Mouse (Mus musculus): Measurements from ENCODE around the gene Faf1. TPM values are rescaled to one million over a fixed set of nuclear protein-coding genes. Genes with fewer than 3 reads are reported as not detected.

The Faf1 gene
- polyA plus RNA-seq, 1 experiment from 2014 or later: 11.1 TPM

DNA sequence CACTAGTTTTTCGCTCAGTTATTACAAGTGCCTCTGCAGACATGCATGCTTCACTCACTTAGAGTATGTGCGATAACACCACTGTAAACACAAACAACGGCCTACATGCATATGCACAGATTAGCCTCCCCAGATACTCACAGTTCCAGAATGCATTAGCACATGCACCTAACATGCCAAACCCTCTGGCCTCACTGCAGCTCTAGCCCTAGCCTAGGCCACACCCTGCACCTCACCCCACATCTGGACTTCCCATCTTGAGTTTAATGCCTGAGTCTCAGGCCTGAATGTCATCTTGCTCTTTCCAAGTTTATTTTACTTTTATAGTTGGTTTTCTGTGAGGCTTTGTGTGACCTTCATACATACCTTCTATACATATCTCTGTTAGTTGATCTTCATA is 272.9 kb downstream of the Faf1 start:
- H3K9ac ChIP-seq (ENCODE audit: low read depth, low read length): no peak overlapping the region
- H3K4me2 ChIP-seq (ENCODE audit: low read depth, low read length): no peak overlapping the region
- no peak overlapping the region for H3K4me3 ChIP-seq (ENCODE audit: low read depth, low read length)
- no peak for ATAC-seq (ENCODE audit: low read depth)
- no peak overlapping the region for H3K27ac ChIP-seq (ENCODE audit: low read length)
- H3K27me3 ChIP-seq (ENCODE audit: control insufficient read depth, insufficient read depth, low read depth, low read length): no peaks in the 10 kb centered on the region
- H3K9me3 ChIP-seq (replicated peaks; ENCODE audit: control insufficient read depth, low read length): no peaks in the 10 kb centered on the region
- H3K4me1 ChIP-seq (ENCODE audit: control insufficient read depth, low read depth, low read length): no peaks in the 10 kb centered on the region
- 82% methylated on average over 3 of the region's 3 CpGs for whole genome bisulfite sequencing (ENCODE audit: insufficient replicate concordance)
- no peaks in the 10 kb centered on the region for H3K36me3 ChIP-seq (ENCODE audit: control insufficient read depth, insufficient read depth)

- 73% methylated on average over 1 of the region's 1 CpGs for WGBS (ENCODE audit: insufficient replicate concordance)
These were observed 277.1 kb downstream of the Faf1 start for GRCm38 (mm10) chr4:109953509-109953908.

GRCm38 (mm10) chr4:109960201-109960935 is 284.0 kb downstream of the Faf1 start:
- no peaks in the 10 kb centered on the region; the same call in 1 of the 2 replicates for H3K4me1 ChIP-seq (ENCODE audit: control insufficient read depth, low read depth, low read length)
- H3K4me3 ChIP-seq (ENCODE audit: low read depth, low read length): no peak overlapping the region
- H3K4me2 ChIP-seq (ENCODE audit: low read depth, low read length): no peak overlapping the region
- peaks cover 3% of the 10 kb centered on the region; the same call in 1 of the 2 replicates for H3K36me3 ChIP-seq (ENCODE audit: control insufficient read depth, insufficient read depth)
- no peak overlapping the region for H3K27ac ChIP-seq (ENCODE audit: low read length)
- no peaks in the 10 kb centered on the region for H3K27me3 ChIP-seq (ENCODE audit: control insufficient read depth, insufficient read depth, low read depth, low read length)
- no peak overlapping the region for H3K9ac ChIP-seq (ENCODE audit: low read depth, low read length)
- no peak for ATAC-seq (ENCODE audit: low read depth)
- 71% methylated on average over 5 of the region's 5 CpGs for WGBS (ENCODE audit: insufficient replicate concordance)
- no peaks in the 10 kb centered on the region for H3K9me3 ChIP-seq (replicated peaks; ENCODE audit: control insufficient read depth, low read length)

More at GRCm38 (mm10) chr4:109953509-109953908, 277.1 kb downstream of the Faf1 start:
- no peaks in the 10 kb centered on the region for H3K4me1 ChIP-seq (ENCODE audit: control insufficient read depth, low read depth, low read length)
- no peak overlapping the region for H3K27ac ChIP-seq (ENCODE audit: low read length)
- H3K4me2 ChIP-seq (ENCODE audit: low read depth, low read length): no peak overlapping the region
- H3K36me3 ChIP-seq (ENCODE audit: control insufficient read depth, insufficient read depth): no peaks in the 10 kb centered on the region
- ATAC-seq (ENCODE audit: low read depth): no peak
- no peak overlapping the region for H3K9ac ChIP-seq (ENCODE audit: low read depth, low read length)
- H3K9me3 ChIP-seq (replicated peaks; ENCODE audit: control insufficient read depth, low read length): no peaks in the 10 kb centered on the region
- no peak overlapping the region for H3K4me3 ChIP-seq (ENCODE audit: low read depth, low read length)
- no peaks in the 10 kb centered on the region for H3K27me3 ChIP-seq (ENCODE audit: control insufficient read depth, insufficient read depth, low read depth, low read length)

DNA sequence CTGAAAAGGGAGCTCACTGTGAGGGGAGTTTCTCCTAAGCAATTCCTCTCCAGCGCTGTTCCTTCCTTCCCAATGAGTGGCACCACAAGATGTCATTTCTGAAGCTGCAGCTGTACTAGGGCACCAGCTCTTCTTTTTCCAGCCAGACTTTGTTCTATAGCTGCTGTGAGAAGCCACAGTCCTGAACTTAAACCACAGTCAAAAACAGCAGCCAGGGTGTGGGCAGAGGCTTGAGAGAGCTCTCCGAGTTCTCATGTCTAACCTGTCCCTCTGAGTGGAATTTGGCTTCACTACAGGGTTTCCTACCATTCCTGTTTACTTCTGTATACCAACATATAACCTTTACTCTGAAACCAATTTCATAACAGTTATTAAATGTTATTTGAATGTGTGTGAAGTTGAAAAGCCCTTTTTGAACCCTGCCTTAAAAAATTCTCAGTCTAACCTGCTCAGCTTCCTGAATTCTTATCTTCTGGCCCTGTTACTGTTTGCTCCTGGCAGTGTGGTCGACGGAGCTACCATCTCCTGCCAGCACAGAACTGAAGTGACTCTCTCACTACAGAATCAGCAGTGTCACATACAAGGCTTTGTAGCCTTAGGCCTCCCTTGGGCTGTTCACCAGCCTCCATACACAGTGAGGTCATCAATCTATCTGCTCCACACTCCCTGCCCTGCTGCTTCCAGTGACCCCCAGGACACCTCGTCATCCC is 287.3 kb downstream of the Faf1 start:
- H3K27ac ChIP-seq (ENCODE audit: low read length): no peak overlapping the region
- 54% methylated on average over 5 of the region's 5 CpGs for WGBS (ENCODE audit: insufficient replicate concordance)
- no peak overlapping the region for H3K9ac ChIP-seq (ENCODE audit: low read depth, low read length)
- no peak for ATAC-seq (ENCODE audit: low read depth)
- peaks cover 3% of the 10 kb centered on the region; the same call in 1 of the 2 replicates for H3K36me3 ChIP-seq (ENCODE audit: control insufficient read depth, insufficient read depth)
- no peaks in the 10 kb centered on the region for H3K27me3 ChIP-seq (ENCODE audit: control insufficient read depth, insufficient read depth, low read depth, low read length)
- no peak overlapping the region for H3K4me3 ChIP-seq (ENCODE audit: low read depth, low read length)
- H3K9me3 ChIP-seq (replicated peaks; ENCODE audit: control insufficient read depth, low read length): no peaks in the 10 kb centered on the region
- H3K4me2 ChIP-seq (ENCODE audit: low read depth, low read length): no peak overlapping the region
- no peaks in the 10 kb centered on the region; the same call in 1 of the 2 replicates for H3K4me1 ChIP-seq (ENCODE audit: control insufficient read depth, low read depth, low read length)

DNA sequence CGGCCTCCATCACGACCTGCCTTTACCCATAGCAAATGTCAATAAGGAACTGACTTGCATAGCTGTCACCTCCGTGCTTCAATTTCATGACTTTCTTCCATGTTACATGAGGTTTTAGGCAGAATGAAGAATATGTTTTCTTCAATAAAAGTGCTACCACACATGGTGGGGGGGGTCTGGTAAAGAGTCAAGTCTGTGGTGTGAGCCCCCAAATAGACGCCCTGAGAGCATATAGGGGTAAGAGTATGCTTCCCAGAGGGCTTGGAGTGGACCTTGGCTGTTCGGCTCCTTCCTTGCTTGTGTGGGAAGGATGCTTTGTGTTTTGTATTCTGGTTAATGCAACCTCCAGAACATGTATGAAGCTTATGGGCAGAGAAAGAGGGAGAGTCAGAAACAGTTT is 293.2 kb downstream of the Faf1 start:
- H3K4me3 ChIP-seq (ENCODE audit: low read depth, low read length): no peak overlapping the region
- no peak overlapping the region for H3K4me2 ChIP-seq (ENCODE audit: low read depth, low read length)
- H3K4me1 ChIP-seq (ENCODE audit: control insufficient read depth, low read depth, low read length): no peaks in the 10 kb centered on the region; the same call in 1 of the 2 replicates
- no peak for ATAC-seq (ENCODE audit: low read depth)
- H3K27me3 ChIP-seq (ENCODE audit: control insufficient read depth, insufficient read depth, low read depth, low read length): peaks cover 28% of the 10 kb centered on the region
- no peaks in the 10 kb centered on the region for H3K9me3 ChIP-seq (replicated peaks; ENCODE audit: control insufficient read depth, low read length)
- no peak overlapping the region for H3K27ac ChIP-seq (ENCODE audit: low read length)
- no peak overlapping the region for H3K9ac ChIP-seq (ENCODE audit: low read depth, low read length)
- no peaks in the 10 kb centered on the region for H3K36me3 ChIP-seq (ENCODE audit: control insufficient read depth, insufficient read depth)
- 71% methylated on average over 5 of the region's 5 CpGs for WGBS (ENCODE audit: insufficient replicate concordance)

DNA sequence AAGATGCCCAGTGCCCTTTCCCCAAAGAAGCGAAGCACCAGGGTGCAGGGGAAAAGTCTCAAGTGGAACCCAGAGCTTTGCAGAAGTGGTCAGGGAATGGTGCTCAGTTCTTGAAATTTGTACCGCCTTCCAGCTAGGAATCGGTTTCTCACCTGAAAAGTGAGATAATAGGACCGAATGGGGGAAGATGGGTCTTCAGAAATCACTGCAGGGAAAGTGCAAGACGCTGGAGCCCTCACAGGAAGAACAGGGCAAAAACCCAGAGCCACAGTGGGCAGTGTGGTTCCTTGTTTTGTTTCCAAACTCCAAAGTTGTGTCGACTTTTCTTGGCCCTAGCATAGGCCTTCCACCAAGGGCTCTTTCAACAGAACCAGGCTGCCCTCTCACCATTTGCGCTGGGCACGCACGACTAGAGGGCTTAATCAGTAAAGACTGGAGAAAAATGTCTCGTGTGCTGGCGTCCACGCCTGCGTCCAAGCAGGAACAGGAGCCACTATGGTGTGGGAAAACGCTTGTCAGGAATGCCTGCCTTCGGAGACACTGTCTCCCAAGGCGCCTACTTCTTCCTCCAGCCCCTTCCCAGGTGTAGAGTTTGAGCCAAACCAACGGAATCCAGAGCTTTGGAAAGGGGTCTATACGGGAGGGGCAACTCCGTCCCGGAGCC is 297.7 kb downstream of the Faf1 start:
- H3K4me2 ChIP-seq (ENCODE audit: low read depth, low read length): no peak overlapping the region
- ATAC-seq (ENCODE audit: low read depth): no peak
- no peak overlapping the region for H3K9ac ChIP-seq (ENCODE audit: low read depth, low read length)
- H3K27me3 ChIP-seq (ENCODE audit: control insufficient read depth, insufficient read depth, low read depth, low read length): peaks cover 74% of the 10 kb centered on the region
- H3K4me1 ChIP-seq (ENCODE audit: control insufficient read depth, low read depth, low read length): peaks cover 2% of the 10 kb centered on the region
- H3K9me3 ChIP-seq (replicated peaks; ENCODE audit: control insufficient read depth, low read length): no peaks in the 10 kb centered on the region
- 5% methylated on average over 20 of the region's 20 CpGs for WGBS (ENCODE audit: insufficient replicate concordance)
- H3K36me3 ChIP-seq (ENCODE audit: control insufficient read depth, insufficient read depth): no peaks in the 10 kb centered on the region
- no peak overlapping the region for H3K4me3 ChIP-seq (ENCODE audit: low read depth, low read length)
- no peak overlapping the region for H3K27ac ChIP-seq (ENCODE audit: low read length)

- no peaks in the 10 kb centered on the region for H3K36me3 ChIP-seq (ENCODE audit: control insufficient read depth, insufficient read depth)
- no peak overlapping the region for H3K4me3 ChIP-seq (ENCODE audit: low read depth, low read length)
- peaks cover 81% of the 10 kb centered on the region for H3K27me3 ChIP-seq (ENCODE audit: control insufficient read depth, insufficient read depth, low read depth, low read length)
- no peak overlapping the region for H3K4me2 ChIP-seq (ENCODE audit: low read depth, low read length)
- no peak overlapping the region for H3K27ac ChIP-seq (ENCODE audit: low read length)
- 4% methylated on average over 33 of the region's 33 CpGs for WGBS (ENCODE audit: insufficient replicate concordance)
- ATAC-seq (ENCODE audit: low read depth): no peak
- H3K9me3 ChIP-seq (replicated peaks; ENCODE audit: control insufficient read depth, low read length): no peaks in the 10 kb centered on the region
- H3K4me1 ChIP-seq (ENCODE audit: control insufficient read depth, low read depth, low read length): peaks cover 2% of the 10 kb centered on the region
- no peak overlapping the region for H3K9ac ChIP-seq (ENCODE audit: low read depth, low read length)
These were observed 298.4 kb downstream of the Faf1 start for GRCm38 (mm10) chr4:109974655-109975380.

GRCm38 (mm10) chr4:109975381-109976240 is 299.2 kb downstream of the Faf1 start:
- 7% methylated on average over 25 of the region's 25 CpGs for WGBS (ENCODE audit: insufficient replicate concordance)
- Histone ChIP-seq H3K4me1 (ENCODE audit: control insufficient read depth, low read depth, low read length) (peaks cover 2% of the 10 kb centered on the region), H3K9ac (ENCODE audit: low read depth, low read length) (no peak overlapping the region), H3K27me3 (ENCODE audit: control insufficient read depth, insufficient read depth, low read depth, low read length) (peaks cover 85% of the 10 kb centered on the region), H3K4me2 (ENCODE audit: low read depth, low read length) (no peak overlapping the region), H3K4me3 (ENCODE audit: low read depth, low read length) (no peak overlapping the region), H3K36me3 (ENCODE audit: control insufficient read depth, insufficient read depth) (no peaks in the 10 kb centered on the region), H3K9me3 (replicated peaks; ENCODE audit: control insufficient read depth, low read length) (no peaks in the 10 kb centered on the region), H3K27ac (ENCODE audit: low read length) (no peak overlapping the region)
- no peak for ATAC-seq (ENCODE audit: low read depth)
